ENCODE assay signal across 8 mouse cellular contexts in genomic region chrX:158924490-158925398, GRCm38 (mm10).
DNase-seq lines count a peak whose midpoint lies in the region; ATAC-seq and TF ChIP-seq lines count a peak whose summit lies in the region.

No protein-coding gene starts in this region.

- peak; percentile 73 for TF ChIP-seq CTCF in kidney, postnatal 0 days (IDR thresholded peaks at IDR 0.05; ENCODE audit: low read depth)
- TF ChIP-seq CTCF in Patski (IDR thresholded peaks at IDR 0.05) = peak; percentile 58

- peak overlapping the region; percentile 37; the same call in 1 of the 2 replicates for H3K4me2 ChIP-seq in kidney, postnatal 0 days (ENCODE audit: low read length)
- H3K4me2 ChIP-seq in embryonic facial prominence, embryonic 15.5 days (replicated peaks) = peak overlapping the region; percentile 32; the same call in 1 of the 2 replicates
- peak overlapping the region; percentile 49 for H3K4me2 ChIP-seq in midbrain, embryonic 15.5 days

- no peak overlapping the region for H3K27ac ChIP-seq in kidney, postnatal 0 days
- no peak overlapping the region for H3K27ac ChIP-seq in embryonic facial prominence, embryonic 15.5 days (replicated peaks)
- H3K27ac ChIP-seq in midbrain, embryonic 15.5 days = peak overlapping the region; percentile 66

- POLR2A ChIA-PET in Patski (lab: Charles Lee) = no interaction called here

- in situ Hi-C loops in Patski (cut with MboI; ENCODE audit: low pct_unique_long_range_greater_than_20kb) = loop anchor here (5.0 kb wide), 2 partner anchors 977 to 1192 kb away; no protein-coding TSS in a partner anchor

- no peak for ATAC-seq in kidney, postnatal 0 days (replicated peaks; ENCODE audit: low FRiP score, low read depth)
- no peak for ATAC-seq in Patski
- no peak for ATAC-seq in embryonic facial prominence, embryonic 15.5 days (ENCODE audit: insufficient number of reproducible peaks, low FRiP score, low TSS enrichment, low read depth)
- ATAC-seq in midbrain, embryonic 15.5 days (replicated peaks) = peak; percentile 72

- CTCF ChIA-PET in Patski (lab: Charles Lee) = interaction anchor here (1.2 to 2.0 kb wide), 3 partner anchors 11 to 973 kb away, joined by 3 to 6 read pairs (median 4); no protein-coding TSS in a partner anchor

- H3K9ac ChIP-seq in kidney, postnatal 0 days (ENCODE audit: low read depth, low read length) = no peak overlapping the region
- H3K9ac ChIP-seq in embryonic facial prominence, embryonic 15.5 days = no peak overlapping the region
- H3K9ac ChIP-seq in midbrain, embryonic 15.5 days = peak overlapping the region; percentile 17; the same call in 1 of the 2 replicates

- H3K9me3 ChIP-seq in kidney, postnatal 0 days (replicated peaks; ENCODE audit: low read length) = no peaks in the 10 kb centered on the region
- H3K9me3 ChIP-seq in embryonic facial prominence, embryonic 15.5 days (replicated peaks) = no peaks in the 10 kb centered on the region
- H3K9me3 ChIP-seq in midbrain, embryonic 15.5 days = no peaks in the 10 kb centered on the region

- DNase-seq in kidney, postnatal 0 days (ENCODE audit: low spot score) = peak; percentile 66
- no peak for DNase-seq in kidney, adult 18-20 months
- no peak for DNase-seq in Patski (ENCODE audit: low read depth, low spot score)
- DNase-seq in c-Kit-positive CD71-positive TER-119-positive erythroid progenitor cells, embryonic 14.5 days (ENCODE audit: low spot score) = no peak
- no peak for DNase-seq in gastrocnemius, postnatal 10 days
- no peak for DNase-seq in testis, postnatal 10 days (ENCODE audit: low spot score)

- no peaks in the 10 kb centered on the region for H3K36me3 ChIP-seq in kidney, postnatal 0 days (ENCODE audit: insufficient read depth, low read length)
- H3K36me3 ChIP-seq in embryonic facial prominence, embryonic 15.5 days = no peaks in the 10 kb centered on the region
- no peaks in the 10 kb centered on the region for H3K36me3 ChIP-seq in midbrain, embryonic 15.5 days (replicated peaks)

- 51% methylated on average over 6 of the region's 6 CpGs for WGBS in kidney, postnatal 0 days
- WGBS in embryonic facial prominence, embryonic 15.5 days = 35% methylated on average over 6 of the region's 6 CpGs
- 23% methylated on average over 6 of the region's 6 CpGs for WGBS in midbrain, embryonic 15.5 days

- no peaks in the 10 kb centered on the region for H3K4me1 ChIP-seq in kidney, postnatal 0 days (replicated peaks; ENCODE audit: insufficient read depth, low read length)
- no peaks in the 10 kb centered on the region for H3K4me1 ChIP-seq in embryonic facial prominence, embryonic 15.5 days
- H3K4me1 ChIP-seq in midbrain, embryonic 15.5 days = 0 out of 2 replicates have a peak, but pooled peaks cover 5% of the 10 kb centered on the region

- H3K4me3 ChIP-seq in kidney, postnatal 0 days (replicated peaks; ENCODE audit: low read depth, low read length) = no peak overlapping the region
- no peak overlapping the region for H3K4me3 ChIP-seq in embryonic facial prominence, embryonic 15.5 days (replicated peaks)
- peak overlapping the region; percentile 28 for H3K4me3 ChIP-seq in midbrain, embryonic 15.5 days

- H3K27me3 ChIP-seq in kidney, postnatal 0 days (ENCODE audit: insufficient read depth, low read length) = no peaks in the 10 kb centered on the region
- peaks cover 25% of the 10 kb centered on the region for H3K27me3 ChIP-seq in Patski
- H3K27me3 ChIP-seq in embryonic facial prominence, embryonic 15.5 days = peaks cover 6% of the 10 kb centered on the region; the same call in 1 of the 2 replicates
- no peaks in the 10 kb centered on the region for H3K27me3 ChIP-seq in midbrain, embryonic 15.5 days (replicated peaks)
